Mouse (Mus musculus) limb, embryonic 14.5 days (tissue): ENCODE data around the gene Mgarp. TPM values are rescaled to one million over a fixed set of nuclear protein-coding genes. Genes with fewer than 3 reads are reported as not detected.
"Not testable (repeated sequence)": the region's sequence is repeated elsewhere in the genome, so short reads cannot be mapped to it uniquely, and the experiment has no call there.

Source experiments
- ATAC-seq: fragments of 200-750 bp; cut with Nextera tagmentation; 2 replicates; pipeline ENCODE4 v1.8.0; 2017; ENCODE audit warnings: low read depth, moderate number of reproducible peaks, moderate TSS enrichment; ENCODE audit not compliant: low FRiP score
- DNase-seq: peaks from one replicate; pipeline ENCODE4 v3.0.0-alpha.2; 2015; ENCODE audit warnings: low spot score
- H3K27ac ChIP-seq: fragments of 300-500 bp; sonication (generic); replicated peaks from 2 replicates; pipeline ENCODE4 v1.5.1; 2014; ENCODE audit warnings: low read depth, mild to moderate bottlenecking, low read length, moderate library complexity, mixed read lengths
- H3K27me3 ChIP-seq: fragments of 300-500 bp; sonication (generic); 2 replicates; pipeline ENCODE4 v1.6.1; 2014; ENCODE audit warnings: low read length, mixed read lengths; ENCODE audit not compliant: control insufficient read depth, insufficient read depth
- H3K36me3 ChIP-seq: fragments of 300-500 bp; sonication (generic); 2 replicates; pipeline ENCODE4 v1.6.1; 2014; ENCODE audit warnings: mild to moderate bottlenecking, low read length, moderate library complexity, mixed read lengths; ENCODE audit not compliant: control insufficient read depth, insufficient read depth
- H3K4me1 ChIP-seq: fragments of 300-500 bp; sonication (generic); 2 replicates; pipeline ENCODE4 v1.6.1; 2014; ENCODE audit warnings: antibody characterized with exemption, low read length, mixed read lengths; ENCODE audit not compliant: control insufficient read depth, insufficient read depth
- H3K4me2 ChIP-seq: fragments of 300-500 bp; sonication (generic); replicated peaks from 2 replicates; pipeline ENCODE4 v1.6.1; 2014; ENCODE audit warnings: low read depth, mild to moderate bottlenecking, low read length, moderate library complexity; ENCODE audit not compliant: severe bottlenecking
- H3K4me3 ChIP-seq: fragments of 300-500 bp; sonication (generic); replicated peaks from 2 replicates; pipeline ENCODE4 v1.5.1; 2014; ENCODE audit warnings: low read length
- H3K9ac ChIP-seq: fragments of 300-500 bp; sonication (generic); 2 replicates; pipeline ENCODE4 v1.6.1; 2014; ENCODE audit warnings: mild to moderate bottlenecking, low read depth, low read length, moderate library complexity; ENCODE audit not compliant: severe bottlenecking
- H3K9me3 ChIP-seq: fragments of 300-500 bp; sonication (generic); 2 replicates; pipeline ENCODE4 v1.6.1; 2016; ENCODE audit warnings: low read length; ENCODE audit not compliant: control insufficient read depth
- POLR2A ChIP-seq: fragments of 200-500 bp; IDR thresholded peaks from 2 replicates; pipeline ENCODE4 v1.8.0; 2012; ENCODE audit warnings: inconsistent platforms, mild to moderate bottlenecking, moderate library complexity, borderline replicate concordance; ENCODE audit not compliant: insufficient read depth, insufficient read length; ENCODE audit errors: extremely low read depth
- WGBS: fragments of 180-500 bp; shearing (Covaris S2); extraction: QIAGEN DNeasy Blood & Tissue Kit; methylation state at CpG from one replicate; pipeline ENCODE4 v1.1.7; 2014; 5-methylcytosine and 5-hydroxymethylcytosine counted together
- polyA plus RNA-seq, 2 experiments: library from polyadenylated mRNA; depleted of rRNA in 1 of 2; stranded (reverse) in 1 of 2; unstranded in 1 of 2; fragments of >200 nt; fragmentation: Nextera tagmentation in 1 of 2; extraction: Ambion mirVana in 1 of 2; gene quantifications; 2 replicates each; pipeline versions ENCODE4 v1.2.1 to v1.2.3; 2012 to 2014

Mgarp gene
- polyA plus RNA-seq, 2 experiments, result 3.1 to 4.0 TPM

- H3K27me3 ChIP-seq, result no peaks in the 10 kb centered on the region
- no peak overlapping the region for H3K27ac ChIP-seq
- H3K4me2 ChIP-seq, result no peak overlapping the region
- no peak overlapping the region for H3K4me3 ChIP-seq
- DNase-seq (no peak), ATAC-seq (no peak)
- H3K4me1 ChIP-seq, result no peaks in the 10 kb centered on the region
- H3K36me3 ChIP-seq, result no peaks in the 10 kb centered on the region
- H3K9me3 ChIP-seq, result no peaks in the 10 kb centered on the region
- no peak for TF ChIP-seq POLR2A
- WGBS, result 71% methylated on average over 3 of the region's 3 CpGs
- H3K9ac ChIP-seq, result no peak overlapping the region
Measured at GRCm38 (mm10) chr3:51354034-51354427, 42.5 kb downstream of the Mgarp start.

DNA sequence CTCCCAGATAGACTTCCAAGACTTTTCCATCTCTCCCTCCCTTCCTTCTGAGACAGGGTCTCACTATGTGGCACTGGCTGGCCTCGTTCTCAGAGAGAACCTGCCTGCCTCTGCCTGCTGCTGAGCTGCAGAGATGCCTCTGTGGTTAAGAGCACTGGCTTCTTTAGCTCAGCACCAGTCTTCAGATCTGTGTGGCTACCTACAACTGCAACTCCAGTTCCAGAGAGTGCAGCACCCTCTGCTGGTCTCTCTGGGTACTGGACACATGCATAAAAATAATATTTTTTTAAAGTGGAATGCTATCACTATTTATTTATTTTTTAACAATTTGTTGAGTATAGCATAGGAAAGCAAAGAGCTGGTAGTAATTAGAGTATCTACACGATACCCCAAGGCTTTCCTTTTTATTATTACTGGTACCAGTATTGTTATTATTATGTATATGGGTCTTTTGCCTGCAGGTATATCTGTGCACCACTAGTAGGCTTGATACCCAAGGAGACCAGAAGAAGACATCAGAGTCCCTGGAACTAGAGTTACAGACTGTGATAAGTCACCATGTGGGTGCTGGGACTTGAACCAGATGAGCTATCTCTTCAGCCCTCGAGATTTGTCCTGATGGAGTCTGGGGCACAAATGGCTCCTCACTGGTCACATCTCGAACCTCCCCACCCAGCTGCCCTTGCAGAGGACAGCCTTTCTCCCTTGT is 43.1 kb downstream of the Mgarp start:
- H3K9ac ChIP-seq, result no peak overlapping the region
- ATAC-seq (no peak), DNase-seq (no peak)
- no peaks in the 10 kb centered on the region for H3K4me1 ChIP-seq
- H3K36me3 ChIP-seq, result no peaks in the 10 kb centered on the region
- no peaks in the 10 kb centered on the region for H3K9me3 ChIP-seq
- 74% methylated on average over 4 of the region's 4 CpGs for WGBS
- H3K4me3 ChIP-seq, result no peak overlapping the region
- H3K4me2 ChIP-seq, result no peak overlapping the region
- no peak overlapping the region for H3K27ac ChIP-seq
- H3K27me3 ChIP-seq, result no peaks in the 10 kb centered on the region
- TF ChIP-seq POLR2A, result no peak

DNA sequence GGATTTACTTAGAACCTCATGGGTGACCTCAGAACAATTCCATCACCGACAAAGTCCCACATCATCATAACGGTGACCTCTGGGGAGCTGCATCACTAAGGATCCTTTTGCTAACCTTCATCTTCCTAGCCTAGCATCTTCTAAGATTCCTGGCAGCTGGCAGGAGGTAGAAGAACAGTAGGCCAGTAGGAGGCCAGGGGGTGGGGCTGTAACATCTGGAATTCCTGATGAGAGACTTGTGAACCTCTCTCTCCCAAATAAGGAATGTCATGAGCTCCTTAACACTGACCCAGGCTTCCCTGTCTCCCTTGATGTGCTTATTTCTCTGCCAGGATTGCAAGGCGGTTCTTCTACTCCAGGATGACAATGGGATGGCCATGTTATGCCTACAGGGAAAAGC is 45.7 kb downstream of the Mgarp start:
- Histone ChIP-seq H3K9ac (no peak overlapping the region), H3K9me3 (no peaks in the 10 kb centered on the region), H3K4me1 (no peaks in the 10 kb centered on the region), H3K27ac (no peak overlapping the region), H3K36me3 (no peaks in the 10 kb centered on the region), H3K27me3 (no peaks in the 10 kb centered on the region), H3K4me2 (no peak overlapping the region), H3K4me3 (no peak overlapping the region)
- ATAC-seq (no peak), DNase-seq (no peak)
- no peak for TF ChIP-seq POLR2A
- whole genome bisulfite sequencing, result 13% methylated on average over 3 of the region's 3 CpGs

- H3K9me3 ChIP-seq, result no peaks in the 10 kb centered on the region
- no peak for ATAC-seq
- TF ChIP-seq POLR2A, result no peak
Measured at GRCm38 (mm10) chr3:51348646-51349238, 47.8 kb downstream of the Mgarp start.

DNA sequence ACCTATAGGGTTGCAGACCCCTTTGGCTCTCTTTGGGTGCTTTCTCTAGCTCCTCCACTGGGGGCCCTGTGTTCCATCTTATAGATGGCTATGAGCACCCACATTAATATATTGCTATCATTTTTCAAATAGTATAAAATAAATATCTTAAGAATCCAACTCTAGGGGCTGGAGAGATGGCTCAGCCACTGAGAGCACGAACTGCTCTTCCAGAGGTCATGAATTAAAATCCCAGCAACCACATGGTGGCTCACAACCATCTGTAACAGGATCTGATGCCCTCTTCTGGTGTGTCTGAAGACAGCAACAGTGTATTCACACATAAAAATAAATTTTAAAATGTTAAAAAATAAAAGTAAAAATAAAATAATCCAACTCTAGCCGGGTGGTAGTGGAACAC is 51.5 kb downstream of the Mgarp start:
- not testable (repeated sequence) for H3K4me3 ChIP-seq, H3K27ac ChIP-seq, H3K27me3 ChIP-seq, H3K4me2 ChIP-seq, H3K4me1 ChIP-seq, H3K36me3 ChIP-seq, H3K9me3 ChIP-seq, ATAC-seq, DNase-seq, H3K9ac ChIP-seq
- 94% methylated on average over 2 of the region's 2 CpGs for WGBS

More at GRCm38 (mm10) chr3:51348646-51349238, 47.8 kb downstream of the Mgarp start:
- no peak overlapping the region for H3K4me3 ChIP-seq
- H3K36me3 ChIP-seq, result no peaks in the 10 kb centered on the region
- H3K9ac ChIP-seq, result no peak overlapping the region
- WGBS, result 47% methylated on average over 3 of the region's 3 CpGs
- H3K4me1 ChIP-seq, result no peaks in the 10 kb centered on the region
- DNase-seq, result no peak
- no peak overlapping the region for H3K27ac ChIP-seq
- H3K27me3 ChIP-seq, result no peaks in the 10 kb centered on the region
- no peak overlapping the region for H3K4me2 ChIP-seq

DNA sequence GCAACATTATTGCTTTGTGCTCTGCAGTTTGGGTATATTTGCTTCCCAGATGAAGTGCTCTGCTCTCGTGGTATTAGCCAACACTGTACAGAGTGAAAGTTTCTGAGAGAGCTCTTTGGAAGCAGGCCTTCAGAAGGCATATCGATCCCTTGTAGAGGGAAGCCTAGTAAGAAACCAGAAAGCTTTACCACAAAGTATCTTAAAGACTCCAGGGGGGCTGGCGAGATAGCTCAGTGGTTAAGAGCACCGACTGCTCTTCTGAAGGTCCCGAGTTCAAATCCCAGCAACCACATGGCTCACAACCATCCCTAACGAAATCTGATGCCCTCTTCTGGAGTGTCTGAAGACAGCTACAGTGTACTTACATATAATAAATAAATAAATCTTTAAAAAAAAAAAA is 52.4 kb downstream of the Mgarp start:
- ATAC-seq, H3K9me3 ChIP-seq, DNase-seq, H3K4me3 ChIP-seq, H3K27ac ChIP-seq, H3K4me1 ChIP-seq, H3K9ac ChIP-seq, H3K27me3 ChIP-seq, H3K36me3 ChIP-seq, H3K4me2 ChIP-seq: not testable (repeated sequence)
- 92% methylated on average over 6 of the region's 6 CpGs for WGBS
